Mouse (Mus musculus) embryo, embryonic 11 days (tissue): ENCODE data around the gene Fam229a.
"Not testable (repeated sequence)": the region's sequence is repeated elsewhere in the genome, so short reads cannot be mapped to it uniquely, and the experiment has no call there.

Experiments
- DNase-seq: peaks from one replicate; pipeline ENCODE4 v3.0.0-alpha.2; 2015

Fam229a gene

DNA sequence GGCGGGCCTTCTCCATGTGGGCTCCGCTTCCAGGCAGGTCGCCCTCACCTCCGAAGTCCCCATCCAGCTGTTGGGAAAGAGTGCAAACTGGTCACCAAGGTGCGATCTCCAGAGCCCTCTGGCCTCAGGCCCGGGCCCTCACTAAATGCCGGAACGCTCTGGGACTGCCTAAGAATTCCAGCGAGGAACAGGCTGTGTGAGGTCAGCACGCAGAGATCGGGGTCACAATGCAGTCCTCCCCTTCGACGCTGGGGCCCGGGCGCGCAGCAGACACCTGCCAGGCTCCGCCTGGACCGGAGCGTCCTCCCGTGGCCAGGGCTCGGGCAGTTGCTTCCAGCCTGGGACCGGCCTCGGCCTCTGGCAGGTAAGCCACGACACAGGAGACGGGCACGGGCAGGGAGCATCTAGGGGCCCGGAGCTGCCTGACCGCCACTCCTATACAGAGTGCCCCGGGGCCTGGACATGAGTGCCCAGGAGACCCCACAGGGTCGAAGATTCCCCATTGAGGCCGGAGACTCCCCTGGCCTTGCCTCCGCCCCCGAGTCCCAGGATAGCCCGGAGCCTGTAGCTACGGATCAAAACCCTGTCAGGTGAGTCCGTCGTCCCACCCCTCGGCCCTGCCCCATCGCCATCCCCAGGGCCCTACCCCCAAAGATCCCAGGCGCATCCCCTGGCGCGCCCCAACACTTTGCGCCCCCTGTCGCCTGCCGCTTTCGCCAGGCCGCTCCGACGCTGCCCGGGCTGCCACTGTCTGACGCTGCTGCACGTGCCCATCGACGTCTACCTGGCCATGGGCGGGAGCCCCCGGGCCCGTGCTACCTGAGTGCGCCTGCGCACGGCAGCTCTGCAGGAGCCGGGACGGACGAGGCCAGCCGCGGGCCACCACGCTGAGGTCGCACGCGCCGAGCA lies at the start of gene Fam229a, which contains the start of gene Tssk3:
Gene Fam229a, plus strand, starts transcription at position 219 of the 909 bp plus-strand sequence.
Gene Tssk3, minus strand, starts transcription at position 51 of the 909 bp plus-strand sequence.
- peak; percentile 57 for DNase-seq

- no peak for DNase-seq
Measured at GRCm38 (mm10) chr4:129447360-129447759, 43.6 kb upstream of the Fam229a start.

DNA sequence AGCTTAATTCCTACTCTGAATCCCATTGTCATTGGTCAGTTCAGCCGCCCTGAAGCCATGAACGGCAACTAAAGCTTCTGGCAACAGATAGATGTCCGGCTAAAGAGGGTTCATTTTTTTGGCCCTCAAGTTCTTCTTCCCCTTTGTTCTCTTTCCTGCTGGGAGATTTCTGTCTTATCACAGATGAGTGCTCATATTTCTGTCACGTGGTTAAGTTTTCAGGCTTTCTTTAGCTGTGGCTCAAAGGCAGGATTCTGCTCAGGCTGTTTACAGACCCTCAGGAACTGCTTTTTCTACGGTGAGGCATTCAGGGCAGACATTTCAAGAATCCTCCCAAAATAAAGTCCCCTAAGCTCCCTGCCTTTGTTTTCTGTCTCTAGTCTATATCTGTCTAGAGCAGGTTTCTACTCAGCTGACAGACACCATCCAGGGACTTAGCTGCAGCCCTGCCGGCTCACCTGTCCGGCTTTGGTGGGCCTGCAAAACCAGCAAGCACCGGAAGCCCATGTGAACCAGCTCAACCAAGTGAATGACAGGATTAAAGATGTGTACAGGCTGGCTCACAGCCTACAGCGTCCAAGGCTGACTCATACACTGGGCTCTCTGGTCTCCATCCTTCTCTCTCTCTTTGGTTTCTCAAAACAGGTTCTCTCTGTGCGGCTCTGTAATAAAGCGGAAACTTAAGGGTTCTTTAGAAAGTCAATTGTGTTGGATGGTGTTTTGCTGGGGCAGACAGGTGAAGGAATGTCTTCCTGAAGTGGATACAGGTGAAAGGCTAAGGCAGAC lies 43.0 kb upstream of the Fam229a start:
- no peak for DNase-seq

GRCm38 (mm10) chr4:129448713-129449112 lies 42.3 kb upstream of the Fam229a start:
- DNase-seq = no peak

GRCm38 (mm10) chr4:129450851-129451250 lies 40.1 kb upstream of the Fam229a start:
- DNase-seq = no peak

DNA sequence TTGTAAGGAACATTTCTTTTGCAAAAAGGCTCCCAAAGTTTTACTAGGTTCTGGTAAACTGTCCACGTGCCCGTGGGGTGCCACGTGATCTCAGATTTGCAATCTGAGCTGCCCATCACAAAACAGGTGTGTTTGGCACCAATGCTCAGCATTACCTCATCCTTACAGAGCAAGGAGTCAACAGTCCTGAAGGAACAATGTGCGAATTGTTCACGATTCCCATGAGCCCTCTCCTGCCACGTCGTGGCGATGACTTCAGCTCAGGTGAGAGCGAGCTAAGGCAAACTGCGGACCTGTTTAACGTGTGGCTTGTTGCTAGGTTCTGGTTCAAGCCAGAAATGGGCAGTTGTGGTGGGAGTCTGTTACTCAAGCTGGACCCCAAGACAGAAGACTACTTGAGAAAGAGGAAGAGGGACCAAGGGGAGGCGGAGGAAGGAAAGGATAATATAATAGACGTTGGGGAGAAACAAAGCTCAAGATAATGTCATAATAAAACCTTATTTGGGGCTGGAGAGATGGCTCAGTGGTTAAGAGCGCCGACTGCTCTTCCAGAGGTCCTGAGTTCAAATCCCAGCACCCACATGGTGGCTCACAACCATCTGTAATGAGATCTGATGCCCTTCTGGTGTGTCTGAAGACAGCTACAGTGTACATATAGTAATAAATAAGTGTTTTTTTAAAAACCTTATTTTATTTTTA lies 39.4 kb upstream of the Fam229a start:
- DNase-seq = no peak

DNA sequence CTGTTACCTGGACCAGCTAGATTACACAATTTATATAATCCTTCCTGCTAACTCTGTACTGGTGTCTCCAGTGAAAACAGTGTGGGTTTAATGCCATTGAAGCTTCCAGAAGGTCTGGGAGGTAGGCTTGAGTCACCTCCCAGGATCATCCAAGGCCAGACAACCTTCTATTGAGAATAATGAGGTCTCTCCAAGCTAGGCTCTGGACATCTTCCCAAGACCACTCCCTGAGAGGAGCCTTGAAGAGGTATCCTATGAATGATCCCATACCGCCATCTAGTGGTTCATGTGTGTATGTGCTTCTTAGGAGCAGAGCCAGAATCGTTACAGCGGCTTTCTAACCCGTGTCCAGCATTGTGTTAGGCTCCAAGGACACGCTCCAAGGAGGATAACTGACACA lies 35.7 kb upstream of the Fam229a start:
- DNase-seq = peak; percentile 91

- DNase-seq = no peak
Measured at GRCm38 (mm10) chr4:129456126-129456525, 34.9 kb upstream of the Fam229a start.

- not testable (repeated sequence) for DNase-seq
Measured at GRCm38 (mm10) chr4:129457311-129457710, 33.7 kb upstream of the Fam229a start.

DNA sequence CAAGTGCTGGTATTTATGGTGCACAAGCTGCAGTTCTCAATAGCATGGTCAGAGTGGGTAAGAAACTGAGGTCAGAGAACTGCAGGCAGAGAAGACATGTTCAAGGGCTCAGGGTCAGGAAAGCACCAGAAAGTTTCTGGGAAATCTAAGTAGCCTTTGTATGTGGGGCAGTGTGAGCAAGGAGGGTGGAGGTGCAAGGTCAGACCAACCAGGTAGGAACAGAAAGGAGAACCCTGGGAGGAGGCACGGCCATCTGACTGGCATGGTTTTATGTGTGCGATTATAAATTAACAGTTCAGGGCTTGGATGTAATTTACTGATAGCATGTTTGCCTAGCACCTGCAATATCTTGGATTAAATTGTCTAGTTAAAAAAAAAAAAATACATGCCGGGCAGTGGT lies 31.3 kb upstream of the Fam229a start:
- no peak for DNase-seq

DNA sequence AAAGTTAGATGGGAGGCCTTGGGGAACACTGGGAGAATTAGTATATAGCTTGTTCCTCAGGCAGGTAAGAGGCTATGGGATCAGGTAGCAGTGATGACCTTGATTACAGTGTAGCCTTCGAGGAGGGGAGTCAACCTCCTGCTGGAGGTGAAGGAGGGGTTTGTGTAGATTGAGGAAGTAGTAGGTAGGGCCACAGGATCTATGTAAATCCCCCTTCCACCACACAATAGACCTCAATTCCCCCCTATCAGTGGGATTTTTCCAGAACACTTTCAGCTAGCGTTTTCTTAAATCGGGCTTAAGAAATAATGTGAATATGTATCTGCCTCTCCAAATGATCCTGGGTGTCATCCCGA lies 30.2 kb upstream of the Fam229a start:
- no peak for DNase-seq

DNA sequence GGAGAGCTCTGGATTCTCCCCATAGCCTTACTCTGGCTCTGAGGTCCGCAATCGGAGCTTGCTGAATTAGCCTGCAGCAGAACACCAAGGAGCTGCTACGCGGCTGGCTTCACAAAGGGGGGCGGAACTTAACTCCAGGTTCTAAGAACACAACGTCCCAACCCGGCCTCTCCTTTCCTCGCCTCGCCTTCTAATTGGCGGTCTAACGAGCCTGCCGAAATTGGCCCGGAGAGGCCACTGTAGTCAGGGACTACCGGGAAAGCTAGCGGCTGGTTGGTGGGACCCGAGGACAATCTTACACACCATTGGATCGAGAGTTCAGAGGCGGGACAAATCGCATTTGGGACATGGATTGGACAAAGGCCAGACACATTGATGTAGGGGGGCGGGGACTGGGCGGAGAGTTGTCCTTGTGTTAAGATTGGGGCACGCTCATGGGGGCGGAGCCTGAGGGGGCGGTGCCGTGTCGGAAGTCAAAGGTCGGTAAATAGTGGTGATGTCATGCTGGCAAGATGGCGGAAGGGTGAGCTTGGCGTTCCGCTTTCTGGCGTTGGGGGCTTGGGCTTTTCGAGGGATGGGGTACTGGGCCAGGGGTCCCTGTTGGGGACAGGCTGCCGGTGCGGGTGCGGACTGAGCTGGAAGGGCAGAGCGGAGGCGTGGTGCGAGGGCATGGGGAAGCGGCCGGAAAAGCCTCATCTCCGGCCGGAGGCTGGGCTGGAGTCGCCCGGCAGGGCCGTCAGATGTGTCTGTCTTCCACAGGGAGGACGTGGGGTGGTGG lies 29.6 kb upstream of the Fam229a start, which contains the start of gene Bsdc1:
Gene Bsdc1, plus strand, starts transcription at position 399 of the 778 bp plus-strand sequence.
- DNase-seq = peak; percentile 100

- no peak for DNase-seq
Measured at GRCm38 (mm10) chr4:129462118-129462517, 28.9 kb upstream of the Fam229a start.

DNA sequence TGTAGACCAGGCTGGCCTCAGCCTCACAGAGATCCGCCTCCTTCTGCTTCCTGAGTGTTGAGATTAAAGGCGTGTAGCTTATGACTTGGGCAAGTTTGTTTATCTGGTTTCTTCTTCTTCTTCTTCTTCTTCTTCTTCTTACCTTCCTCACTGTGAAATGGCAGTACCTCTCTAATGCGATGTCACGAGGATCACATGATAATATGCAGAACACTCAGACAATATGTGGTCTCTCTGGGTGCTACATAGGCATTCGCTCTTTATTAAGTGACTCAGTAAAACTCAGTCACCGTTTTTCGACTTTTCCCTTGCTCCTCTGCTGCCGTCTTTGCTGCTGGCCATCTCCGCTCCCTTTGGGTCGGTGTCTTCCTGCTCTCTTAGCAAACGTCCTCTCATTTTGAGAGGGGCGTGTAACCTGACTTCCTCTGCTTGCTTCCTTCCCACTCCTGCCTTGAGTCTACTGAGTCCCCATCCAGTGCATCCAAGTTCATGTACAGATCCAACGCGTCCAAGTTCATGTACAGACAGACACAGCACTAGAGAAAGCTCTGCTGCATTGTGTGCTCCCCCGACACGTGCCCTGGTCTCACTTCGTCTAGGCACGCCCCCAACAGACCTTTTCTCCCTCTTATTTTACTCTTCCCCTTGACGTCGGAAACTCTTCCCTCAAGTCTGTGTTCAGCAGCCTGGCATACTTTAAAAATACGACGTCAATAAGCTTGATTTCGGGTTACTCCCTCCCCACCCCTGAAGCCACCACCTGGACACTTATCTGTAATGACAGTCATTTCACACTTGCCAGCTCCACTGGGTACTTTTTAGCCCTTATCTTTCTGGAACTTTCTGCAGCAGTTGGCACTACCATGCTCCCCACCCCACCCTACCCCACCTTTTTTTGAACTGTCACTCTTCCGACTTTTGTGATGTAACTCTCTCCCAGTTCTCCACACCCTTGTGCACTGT lies 27.6 kb upstream of the Fam229a start:
- no peak for DNase-seq

DNA sequence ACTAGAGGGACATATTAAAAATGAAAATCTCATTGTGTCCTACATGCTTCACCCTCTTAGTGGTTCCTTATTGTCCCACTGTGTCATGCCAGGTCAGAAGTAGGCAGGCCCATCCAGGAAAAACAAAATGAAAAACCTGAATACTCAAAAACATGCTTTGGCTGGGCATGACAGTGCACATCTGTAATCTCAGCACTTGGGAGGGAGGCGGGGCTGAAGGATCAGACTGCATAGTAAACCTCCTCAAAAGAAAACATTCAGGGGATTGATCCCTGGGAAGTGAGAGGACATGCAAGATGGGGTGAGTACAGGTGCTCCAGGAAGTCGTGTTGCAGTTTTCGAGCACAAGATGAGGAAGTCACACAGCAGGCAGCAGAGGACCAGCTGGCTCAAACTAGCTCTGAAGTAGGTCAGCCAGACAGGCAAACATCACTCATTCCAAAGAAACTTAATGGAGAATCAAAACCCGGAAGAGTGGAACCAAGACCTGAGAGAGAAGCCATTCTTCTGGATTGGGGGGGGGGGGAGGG lies 26.6 kb upstream of the Fam229a start:
- DNase-seq = no peak

DNA sequence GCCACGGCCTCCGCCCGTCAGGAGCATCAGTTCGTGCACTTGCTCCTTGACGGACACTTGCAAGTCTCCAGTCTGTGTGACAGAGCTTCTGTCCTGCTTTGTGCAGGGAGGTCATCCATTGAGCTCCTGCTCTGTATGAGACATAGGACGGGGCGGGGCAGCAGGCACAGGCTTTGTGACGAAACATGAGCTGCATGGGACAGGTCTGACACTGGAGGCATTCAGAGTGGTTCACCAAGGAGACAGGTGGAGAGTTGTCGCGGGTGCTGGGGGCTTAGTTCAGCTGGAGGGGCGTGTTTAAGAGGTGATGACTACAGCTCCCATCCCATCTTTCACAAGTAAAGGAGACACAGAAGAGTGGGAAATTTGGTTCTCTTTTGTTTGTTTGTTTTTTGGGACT lies 14.9 kb upstream of the Fam229a start:
- no peak for DNase-seq

- DNase-seq = no peak
Measured at GRCm38 (mm10) chr4:129479863-129480262, 11.1 kb upstream of the Fam229a start.

DNA sequence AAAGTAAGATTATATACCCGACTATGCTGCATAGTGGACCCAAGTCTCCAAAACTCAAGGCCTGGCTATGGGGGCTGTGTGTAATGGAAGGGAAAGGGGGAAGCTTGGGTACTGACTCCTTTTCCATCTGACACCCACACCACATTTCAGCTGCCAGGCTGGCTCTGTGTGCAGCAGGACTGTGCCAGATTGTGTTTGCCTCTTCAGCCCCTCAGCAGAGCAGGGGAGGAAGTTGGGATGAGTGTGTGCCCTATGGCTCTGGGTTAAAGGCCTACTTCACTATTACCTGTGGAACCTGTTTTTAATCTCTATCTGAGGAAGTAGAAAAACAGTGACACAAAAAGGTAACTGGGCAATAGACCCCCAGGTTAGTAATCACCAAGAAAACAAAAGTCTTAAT lies 9.9 kb upstream of the Fam229a start:
- no peak for DNase-seq

DNA sequence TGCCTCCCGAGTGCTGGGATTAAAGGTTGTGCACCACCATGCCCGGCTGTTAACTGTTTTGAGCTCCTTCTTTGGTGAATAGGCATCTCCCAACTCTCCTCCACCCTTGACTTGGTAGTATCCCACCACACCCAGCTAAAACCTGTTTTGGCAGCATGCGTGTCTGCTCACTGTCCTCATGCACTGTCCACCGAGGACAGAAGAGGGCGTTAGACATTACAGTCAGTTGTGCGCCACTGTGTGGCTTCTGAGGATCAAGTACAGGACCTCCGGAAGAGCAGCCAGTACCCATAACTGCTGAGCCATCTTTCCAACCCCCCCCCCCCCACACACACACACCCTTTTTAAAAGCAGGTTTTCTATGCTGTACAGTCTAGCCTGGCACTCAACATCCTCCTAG lies 3.7 kb downstream of the Fam229a start:
- no peak for DNase-seq

DNA sequence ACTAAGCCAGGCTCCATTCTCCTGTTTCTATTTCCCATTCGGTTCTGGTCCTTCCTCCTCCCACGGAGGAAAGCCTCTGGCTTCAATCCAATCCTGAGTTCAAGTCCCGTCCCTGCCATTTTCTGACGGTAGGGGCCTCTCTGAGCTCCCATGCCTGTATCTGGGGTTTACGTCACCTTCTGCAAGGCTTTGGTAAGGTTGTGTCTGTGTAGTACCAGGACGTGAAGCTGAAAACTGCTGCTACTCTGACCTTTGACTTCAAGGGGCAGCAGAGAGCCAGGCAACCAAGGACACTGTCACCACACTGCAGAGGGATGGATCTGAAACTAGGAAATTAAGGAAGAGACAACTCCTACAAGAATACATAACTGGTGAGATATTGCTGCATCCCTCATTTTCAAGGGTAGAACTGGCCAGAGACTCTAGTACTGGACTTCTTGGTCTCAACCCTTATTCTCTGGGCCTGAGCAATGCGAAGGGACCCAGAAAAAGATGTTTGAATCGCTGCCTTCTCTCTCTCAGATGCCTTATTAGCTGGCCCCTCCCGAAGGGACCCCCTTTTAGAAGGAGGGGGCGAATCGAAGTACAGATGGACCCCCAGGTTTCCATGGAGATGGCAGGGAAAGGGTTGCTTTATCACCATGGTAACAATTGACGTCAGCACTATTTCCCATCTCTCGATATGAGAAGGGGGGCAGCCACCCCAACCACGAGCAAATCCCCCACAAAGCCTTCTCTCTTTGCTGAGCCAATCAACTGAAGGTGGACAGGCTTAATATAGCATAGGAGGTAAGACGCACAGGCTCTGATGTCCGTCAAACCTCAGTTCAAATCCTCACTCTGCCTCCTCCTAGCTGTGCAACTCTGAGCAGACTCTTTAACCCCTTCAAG lies 4.9 kb downstream of the Fam229a start:
- peak; percentile 38 for DNase-seq
